Mouse (Mus musculus): Measurements from ENCODE around the gene Snx17. TPM values are rescaled to one million over a fixed set of nuclear protein-coding genes. Genes with fewer than 3 reads are reported as not detected.

The Snx17 gene
- polyA plus RNA-seq, 1 experiment from 2014 or later = 80.3 TPM

GRCm38 (mm10) chr5:31198170-31198569 lies 5.1 kb downstream of the Snx17 start:
- Histone ChIP-seq H3K4me1 (replicated peaks; ENCODE audit: control insufficient read depth, insufficient read depth) (0 out of 2 replicates have a peak, but pooled peaks cover 3% of the 10 kb centered on the region), H3K9me3 (ENCODE audit: control insufficient read depth, low read length) (peaks cover 5% of the 10 kb centered on the region), H3K27ac (replicated peaks) (no peak overlapping the region), H3K36me3 (ENCODE audit: control insufficient read depth, insufficient read depth, low read length) (peaks cover 42% of the 10 kb centered on the region), H3K4me3 (ENCODE audit: low read depth, low read length) (no peak overlapping the region), H3K9ac (ENCODE audit: low read length) (no peak overlapping the region), H3K27me3 (ENCODE audit: control insufficient read depth, insufficient read depth, low read length) (no peaks in the 10 kb centered on the region), H3K4me2 (replicated peaks; ENCODE audit: low read depth) (no peak overlapping the region)
- 69% methylated on average over 9 of the region's 9 CpGs for WGBS
- no peak for TF ChIP-seq EP300 (optimal IDR thresholded peaks at IDR 0.05)
- TF ChIP-seq CTCF (IDR thresholded peaks at IDR 0.05; ENCODE audit: low read depth) = no peak
- DNase-seq (ENCODE audit: low spot score) (no peak), ATAC-seq (ENCODE audit: low FRiP score, low TSS enrichment) (no peak)

GRCm38 (mm10) chr5:31198616-31199320 lies 5.7 kb downstream of the Snx17 start:
- no peak for ATAC-seq (ENCODE audit: low FRiP score, low TSS enrichment)
- 79% methylated on average over 5 of the region's 5 CpGs for WGBS

GRCm38 (mm10) chr5:31199321-31199892 lies 6.4 kb downstream of the Snx17 start:
- no peak overlapping the region for H3K9ac ChIP-seq (ENCODE audit: low read length)
- ATAC-seq (ENCODE audit: low FRiP score, low TSS enrichment) (no peak), DNase-seq (ENCODE audit: low spot score) (no peak)
- TF ChIP-seq EP300 (optimal IDR thresholded peaks at IDR 0.05) (no peak), CTCF (IDR thresholded peaks at IDR 0.05; ENCODE audit: low read depth) (no peak)
- H3K4me3 ChIP-seq (ENCODE audit: low read depth, low read length) = no peak overlapping the region
- no peak overlapping the region for H3K27ac ChIP-seq (replicated peaks)
- peaks cover 45% of the 10 kb centered on the region for H3K36me3 ChIP-seq (ENCODE audit: control insufficient read depth, insufficient read depth, low read length)
- H3K27me3 ChIP-seq (ENCODE audit: control insufficient read depth, insufficient read depth, low read length) = no peaks in the 10 kb centered on the region
- no peak overlapping the region for H3K4me2 ChIP-seq (replicated peaks; ENCODE audit: low read depth)
- no peaks in the 10 kb centered on the region for H3K4me1 ChIP-seq (replicated peaks; ENCODE audit: control insufficient read depth, insufficient read depth)
- H3K9me3 ChIP-seq (ENCODE audit: control insufficient read depth, low read length) = peaks cover 5% of the 10 kb centered on the region
- 88% methylated on average over 19 of the region's 19 CpGs for WGBS

More at GRCm38 (mm10) chr5:31198616-31199320, 5.7 kb downstream of the Snx17 start:
- H3K9ac ChIP-seq (ENCODE audit: low read length) = no peak overlapping the region
- TF ChIP-seq EP300 (optimal IDR thresholded peaks at IDR 0.05) = no peak
- TF ChIP-seq CTCF (IDR thresholded peaks at IDR 0.05; ENCODE audit: low read depth) = no peak
- peaks cover 5% of the 10 kb centered on the region for H3K9me3 ChIP-seq (ENCODE audit: control insufficient read depth, low read length)
- H3K4me3 ChIP-seq (ENCODE audit: low read depth, low read length) = no peak overlapping the region
- H3K4me1 ChIP-seq (replicated peaks; ENCODE audit: control insufficient read depth, insufficient read depth) = 0 out of 2 replicates have a peak, but pooled peaks cover 3% of the 10 kb centered on the region
- H3K27me3 ChIP-seq (ENCODE audit: control insufficient read depth, insufficient read depth, low read length) = no peaks in the 10 kb centered on the region
- H3K4me2 ChIP-seq (replicated peaks; ENCODE audit: low read depth) = no peak overlapping the region
- H3K36me3 ChIP-seq (ENCODE audit: control insufficient read depth, insufficient read depth, low read length) = peaks cover 43% of the 10 kb centered on the region
- DNase-seq (ENCODE audit: low spot score) = no peak
- H3K27ac ChIP-seq (replicated peaks) = no peak overlapping the region

GRCm38 (mm10) chr5:31199893-31200292 lies 6.9 kb downstream of the Snx17 start:
- H3K4me2 ChIP-seq (replicated peaks; ENCODE audit: low read depth) = no peak overlapping the region
- H3K36me3 ChIP-seq (ENCODE audit: control insufficient read depth, insufficient read depth, low read length) = peaks cover 43% of the 10 kb centered on the region
- ATAC-seq (ENCODE audit: low FRiP score, low TSS enrichment) (no peak), DNase-seq (ENCODE audit: low spot score) (peak; percentile 35)
- no peaks in the 10 kb centered on the region for H3K27me3 ChIP-seq (ENCODE audit: control insufficient read depth, insufficient read depth, low read length)
- no peak overlapping the region for H3K27ac ChIP-seq (replicated peaks)
- H3K9ac ChIP-seq (ENCODE audit: low read length) = no peak overlapping the region
- WGBS = 79% methylated on average over 9 of the region's 9 CpGs
- TF ChIP-seq EP300 (optimal IDR thresholded peaks at IDR 0.05) (no peak), CTCF (IDR thresholded peaks at IDR 0.05; ENCODE audit: low read depth) (peak; percentile 54)
- no peaks in the 10 kb centered on the region for H3K4me1 ChIP-seq (replicated peaks; ENCODE audit: control insufficient read depth, insufficient read depth)
- peaks cover 5% of the 10 kb centered on the region for H3K9me3 ChIP-seq (ENCODE audit: control insufficient read depth, low read length)
- H3K4me3 ChIP-seq (ENCODE audit: low read depth, low read length) = no peak overlapping the region

GRCm38 (mm10) chr5:31200327-31200768 lies 7.3 kb downstream of the Snx17 start:
- ATAC-seq (ENCODE audit: low FRiP score, low TSS enrichment) (no peak), DNase-seq (ENCODE audit: low spot score) (peak; percentile 42)
- H3K9ac ChIP-seq (ENCODE audit: low read length) = no peak overlapping the region
- peaks cover 5% of the 10 kb centered on the region for H3K9me3 ChIP-seq (ENCODE audit: control insufficient read depth, low read length)
- no peak overlapping the region for H3K4me3 ChIP-seq (ENCODE audit: low read depth, low read length)
- no peaks in the 10 kb centered on the region for H3K27me3 ChIP-seq (ENCODE audit: control insufficient read depth, insufficient read depth, low read length)
- TF ChIP-seq EP300 (optimal IDR thresholded peaks at IDR 0.05) = no peak
- TF ChIP-seq CTCF (IDR thresholded peaks at IDR 0.05; ENCODE audit: low read depth) = no peak
- H3K27ac ChIP-seq (replicated peaks) = no peak overlapping the region
- no peaks in the 10 kb centered on the region for H3K4me1 ChIP-seq (replicated peaks; ENCODE audit: control insufficient read depth, insufficient read depth)
- 88% methylated on average over 27 of the region's 27 CpGs for WGBS
- no peak overlapping the region for H3K4me2 ChIP-seq (replicated peaks; ENCODE audit: low read depth)
- H3K36me3 ChIP-seq (ENCODE audit: control insufficient read depth, insufficient read depth, low read length) = peaks cover 43% of the 10 kb centered on the region

Measured in stomach, postnatal 0 days (tissue).